Mouse (Mus musculus) embryonic facial prominence, embryonic 14.5 days (tissue): ENCODE measurements at regions not wholly inside any gene's neighbourhood (a gene's known extent, or its start where the extent isn't known, plus 50 kb on each side); places are given as distances from the start of the nearest gene placed in this dataset.

Source experiments
- ATAC-seq: fragments of 200-750 bp; cut with Nextera tagmentation; 2 replicates; pipeline ENCODE4 v1.8.0; 2017; ENCODE audit warnings: low read depth, moderate number of reproducible peaks, moderate TSS enrichment
- DNase-seq: peaks from one replicate; pipeline ENCODE4 v3.0.0-alpha.2; 2015; ENCODE audit warnings: low spot score
- H3K27ac ChIP-seq: fragments of 300-500 bp; sonication (generic); replicated peaks from 2 replicates; pipeline ENCODE4 v1.5.1; 2014; ENCODE audit warnings: low read depth, mild to moderate bottlenecking, low read length, moderate library complexity
- H3K27me3 ChIP-seq: fragments of 300-500 bp; sonication (generic); replicated peaks from 2 replicates; pipeline ENCODE4 v1.6.1; 2014; ENCODE audit warnings: low read length; ENCODE audit not compliant: control insufficient read depth, insufficient read depth
- H3K36me3 ChIP-seq: fragments of 300-500 bp; sonication (generic); 2 replicates; pipeline ENCODE4 v1.6.1; 2014; ENCODE audit warnings: low read length, mixed read lengths; ENCODE audit not compliant: control insufficient read depth, insufficient read depth
- H3K4me1 ChIP-seq: fragments of 300-500 bp; sonication (generic); 2 replicates; pipeline ENCODE4 v1.6.1; 2014; ENCODE audit warnings: antibody characterized with exemption, low read length; ENCODE audit not compliant: control insufficient read depth, insufficient read depth
- H3K4me2 ChIP-seq: fragments of 300-500 bp; sonication (generic); 2 replicates; pipeline ENCODE4 v1.6.1; 2014; ENCODE audit warnings: low read depth, mild to moderate bottlenecking, low read length, moderate library complexity, mixed read lengths
- H3K4me3 ChIP-seq: fragments of 300-500 bp; sonication (generic); 2 replicates; pipeline ENCODE4 v1.5.1; 2014; ENCODE audit warnings: low read depth, mild to moderate bottlenecking, low read length
- H3K9ac ChIP-seq: fragments of 300-500 bp; sonication (generic); 2 replicates; pipeline ENCODE4 v1.6.1; 2014; ENCODE audit warnings: low read depth, mild to moderate bottlenecking, low read length, moderate library complexity, mixed read lengths
- H3K9me3 ChIP-seq: fragments of 300-500 bp; sonication (generic); 2 replicates; pipeline ENCODE4 v1.6.1; 2016; ENCODE audit warnings: low read length; ENCODE audit not compliant: control insufficient read depth
- WGBS: fragments of 180-500 bp; shearing (Covaris S2); extraction: QIAGEN DNeasy Blood & Tissue Kit; methylation state at CpG from one replicate; pipeline ENCODE4 v1.1.7; 2014; 5-methylcytosine and 5-hydroxymethylcytosine counted together

DNA sequence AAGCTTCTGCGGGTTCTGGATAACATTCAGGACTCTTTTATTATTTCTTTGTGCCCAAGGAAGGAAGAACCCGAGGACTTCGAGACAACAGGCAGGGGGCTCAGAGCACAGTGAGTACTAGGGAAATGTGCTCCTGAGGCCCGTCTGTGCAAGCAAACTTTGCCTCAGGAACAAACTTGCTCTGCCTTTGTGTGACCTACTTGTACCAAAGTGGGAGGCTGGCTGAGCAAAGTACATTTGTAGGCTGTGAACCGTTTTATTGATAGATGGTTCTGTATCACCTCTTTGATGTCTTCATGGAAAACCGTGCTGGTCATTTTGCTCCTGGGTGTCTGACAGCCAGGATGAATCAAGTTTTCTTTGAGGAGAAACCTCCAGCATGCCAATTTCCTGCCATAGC is 169.5 kb upstream of the Nr2f2 start:
- 72% methylated on average over 6 of the region's 6 CpGs for WGBS
- ATAC-seq (no peak), DNase-seq (no peak)
- Histone ChIP-seq H3K9ac (no peak overlapping the region), H3K9me3 (peaks cover 4% of the 10 kb centered on the region), H3K27ac (no peak overlapping the region), H3K36me3 (0 out of 2 replicates have a peak, but pooled peaks cover 3% of the 10 kb centered on the region), H3K4me2 (no peak overlapping the region), H3K4me1 (no peaks in the 10 kb centered on the region), H3K27me3 (no peaks in the 10 kb centered on the region), H3K4me3 (no peak overlapping the region)

- Histone ChIP-seq H3K9ac (no peak overlapping the region), H3K4me1 (no peaks in the 10 kb centered on the region), H3K36me3 (0 out of 2 replicates have a peak, but pooled peaks cover 4% of the 10 kb centered on the region), H3K27ac (no peak overlapping the region), H3K9me3 (peaks cover 11% of the 10 kb centered on the region), H3K4me2 (no peak overlapping the region), H3K27me3 (no peaks in the 10 kb centered on the region), H3K4me3 (no peak overlapping the region)
- DNase-seq (no peak), ATAC-seq (no peak)
- WGBS: 85% methylated on average over 1 of the region's 1 CpGs
Measured at GRCm38 (mm10) chr7:70533552-70533951, 167.0 kb upstream of the Nr2f2 start.

DNA sequence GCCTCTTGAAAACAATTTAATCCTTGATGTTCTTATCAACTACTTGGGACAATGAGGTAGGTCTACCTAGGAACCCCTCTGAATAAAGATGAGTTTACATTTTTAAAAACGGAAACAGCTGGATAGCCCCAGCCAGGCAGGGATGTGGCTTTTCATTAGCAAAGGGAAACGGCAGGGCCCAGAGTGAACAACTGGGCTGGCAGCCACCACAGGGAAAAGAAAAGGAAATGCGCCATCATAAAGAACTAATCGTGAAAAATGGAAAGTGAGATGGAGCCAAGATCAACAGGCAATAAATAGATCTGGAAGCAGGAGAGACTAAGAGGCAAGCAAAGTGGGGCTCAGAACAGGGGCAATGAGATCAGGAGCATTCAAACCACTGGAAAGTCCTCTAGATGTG is 161.4 kb upstream of the Nr2f2 start:
- H3K4me3 ChIP-seq: no peak overlapping the region
- peaks cover 11% of the 10 kb centered on the region for H3K9me3 ChIP-seq
- H3K4me1 ChIP-seq: no peaks in the 10 kb centered on the region
- DNase-seq: peak; percentile 47
- H3K27me3 ChIP-seq: no peaks in the 10 kb centered on the region
- 58% methylated on average over 4 of the region's 4 CpGs for WGBS
- no peak overlapping the region for H3K27ac ChIP-seq
- no peak overlapping the region for H3K4me2 ChIP-seq
- no peak for ATAC-seq
- 0 out of 2 replicates have a peak, but pooled peaks cover 4% of the 10 kb centered on the region for H3K36me3 ChIP-seq
- no peak overlapping the region for H3K9ac ChIP-seq

- no peak overlapping the region for H3K4me3 ChIP-seq
- no peak for DNase-seq
- no peak overlapping the region for H3K9ac ChIP-seq
- no peak overlapping the region for H3K4me2 ChIP-seq
- H3K27ac ChIP-seq: no peak overlapping the region
- H3K27me3 ChIP-seq: no peaks in the 10 kb centered on the region
- 0 out of 2 replicates have a peak, but pooled peaks cover 3% of the 10 kb centered on the region for H3K9me3 ChIP-seq
- H3K4me1 ChIP-seq: no peaks in the 10 kb centered on the region
- ATAC-seq: no peak
- 85% methylated on average over 2 of the region's 2 CpGs for WGBS
- no peaks in the 10 kb centered on the region for H3K36me3 ChIP-seq
Measured at GRCm38 (mm10) chr7:70525372-70525771, 158.8 kb upstream of the Nr2f2 start.

GRCm38 (mm10) chr7:70524744-70525143 is 158.2 kb upstream of the Nr2f2 start:
- no peaks in the 10 kb centered on the region for H3K27me3 ChIP-seq
- no peak for ATAC-seq
- 90% methylated on average over 9 of the region's 9 CpGs for WGBS
- H3K4me3 ChIP-seq: no peak overlapping the region
- H3K36me3 ChIP-seq: no peaks in the 10 kb centered on the region
- H3K9ac ChIP-seq: no peak overlapping the region
- no peak overlapping the region for H3K4me2 ChIP-seq
- no peak for DNase-seq
- 0 out of 2 replicates have a peak, but pooled peaks cover 3% of the 10 kb centered on the region for H3K9me3 ChIP-seq
- no peaks in the 10 kb centered on the region for H3K4me1 ChIP-seq
- no peak overlapping the region for H3K27ac ChIP-seq

- Histone ChIP-seq H3K27ac (no peak overlapping the region), H3K27me3 (no peaks in the 10 kb centered on the region), H3K4me3 (no peak overlapping the region), H3K4me1 (no peaks in the 10 kb centered on the region), H3K9ac (no peak overlapping the region), H3K4me2 (no peak overlapping the region), H3K36me3 (no peaks in the 10 kb centered on the region), H3K9me3 (0 out of 2 replicates have a peak, but pooled peaks cover 3% of the 10 kb centered on the region)
- no peak for DNase-seq
- 94% methylated on average over 4 of the region's 4 CpGs for WGBS
- ATAC-seq: no peak
Measured at GRCm38 (mm10) chr7:70524251-70524650, 157.7 kb upstream of the Nr2f2 start.

GRCm38 (mm10) chr7:70516741-70517140 is 150.2 kb upstream of the Nr2f2 start:
- no peak for DNase-seq
- WGBS: 56% methylated on average over 3 of the region's 3 CpGs

GRCm38 (mm10) chr7:70515341-70515851 is 148.9 kb upstream of the Nr2f2 start:
- no peak overlapping the region for H3K4me3 ChIP-seq
- no peaks in the 10 kb centered on the region for H3K36me3 ChIP-seq
- H3K4me2 ChIP-seq: peak overlapping the region; percentile 19; the same call in 1 of the 2 replicates
- H3K9me3 ChIP-seq: no peaks in the 10 kb centered on the region
- ATAC-seq (peak; percentile 62; the same call in 1 of the 2 replicates), DNase-seq (no peak)
- H3K27me3 ChIP-seq: no peaks in the 10 kb centered on the region
- no peak overlapping the region for H3K27ac ChIP-seq
- 25% methylated on average over 8 of the region's 8 CpGs for WGBS
- no peak overlapping the region for H3K9ac ChIP-seq
- H3K4me1 ChIP-seq: peaks cover 13% of the 10 kb centered on the region

More at GRCm38 (mm10) chr7:70516741-70517140, 150.2 kb upstream of the Nr2f2 start:
- Histone ChIP-seq H3K27me3 (no peaks in the 10 kb centered on the region), H3K9ac (no peak overlapping the region), H3K27ac (no peak overlapping the region), H3K36me3 (no peaks in the 10 kb centered on the region), H3K9me3 (no peaks in the 10 kb centered on the region), H3K4me1 (peaks cover 13% of the 10 kb centered on the region), H3K4me3 (no peak overlapping the region), H3K4me2 (no peak overlapping the region)
- ATAC-seq: no peak

DNA sequence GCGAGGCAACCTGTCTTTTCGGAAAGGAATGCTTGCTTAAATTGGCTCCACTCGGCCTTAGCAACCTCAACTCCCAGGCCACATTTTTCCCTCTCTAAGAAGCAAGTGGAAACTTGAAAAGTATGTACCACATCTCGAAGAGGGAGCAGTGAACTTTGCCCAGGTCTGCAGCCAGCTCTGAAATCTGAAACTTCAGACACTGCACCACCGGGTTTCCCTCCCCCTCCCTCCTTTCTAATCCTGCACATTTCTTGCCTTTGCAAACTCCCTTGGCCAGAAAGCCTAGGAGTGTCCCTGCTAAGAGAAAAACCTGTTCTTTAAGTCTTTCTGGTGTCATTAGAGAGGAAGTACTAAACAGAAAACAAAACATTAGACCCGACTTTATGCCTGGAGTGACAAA is 148.1 kb upstream of the Nr2f2 start:
- Histone ChIP-seq H3K9me3 (no peaks in the 10 kb centered on the region), H3K4me1 (peaks cover 13% of the 10 kb centered on the region), H3K27me3 (no peaks in the 10 kb centered on the region), H3K4me3 (no peak overlapping the region), H3K27ac (0 out of 2 replicates have a peak overlapping the region, but pooled peaks have one; percentile 1), H3K36me3 (no peaks in the 10 kb centered on the region), H3K9ac (no peak overlapping the region), H3K4me2 (peak overlapping the region; percentile 19)
- WGBS: 4% methylated on average over 6 of the region's 6 CpGs
- DNase-seq: peak; percentile 85
- peak; percentile 79; the same call in 1 of the 2 replicates for ATAC-seq
